Mouse (Mus musculus) Patski (cell line): ENCODE measurements around the gene Ralgds. TPM values are rescaled to one million over a fixed set of nuclear protein-coding genes. Genes with fewer than 3 reads are reported as not detected.
A peak's percentile ranks its signal among the peaks of the same experiment; 100 is the strongest.

Experiments used
- ATAC-seq: fragments of 100-300 bp; one replicate; pipeline ENCODE4 v1.8.0; 2021
- CTCF ChIA-PET: fragments of 350-600 bp; sonication (Branson Sonifier 250); formaldehyde crosslinking; loops from one replicate; lab custom pipeline; 2022; ENCODE audit warnings: inconsistent platforms; lab: Charles Lee
- POLR2A ChIA-PET: fragments of 350-600 bp; sonication (Branson Sonifier 250); formaldehyde crosslinking; loops from one replicate; lab custom pipeline; 2022; ENCODE audit warnings: antibody characterized with exemption, inconsistent platforms; lab: Charles Lee
- DNase-seq: peaks from one replicate; pipeline ENCODE4 v3.0.0-alpha.2; 2011; ENCODE audit warnings: low read depth, low spot score
- H3K27me3 ChIP-seq: fragments of 371-371 bp; one replicate; pipeline ENCODE4 v1.5.1; 2021
- CTCF ChIP-seq: fragments of 100-300 bp; IDR thresholded peaks from one replicate; pipeline ENCODE4 v1.5.1; 2021
- in situ Hi-C: fragments of 300-500 bp; cut with MboI; formaldehyde crosslinking; loops from 3 replicates; pipeline ENCODE4 v1.11.1; 2018; ENCODE audit warnings: low pct_unique_long_range_greater_than_20kb, mixed read lengths
- polyA plus RNA-seq: library from polyadenylated mRNA; unstranded; gene quantifications from one replicate; pipeline ENCODE4 v1.2.3, GENCODE M21; 2021

Gene Ralgds
- polyA plus RNA-seq, 1 experiment from 2014 or later, result 45.5 TPM

- POLR2A ChIA-PET, result interaction anchor here (1.0 to 1.8 kb wide), 6 partner anchors 8 to 16 kb away, joined by 3 to 6 read pairs (median 3); no protein-coding TSS in a partner anchor
- ATAC-seq, result peak; percentile 77
- CTCF ChIA-PET, result interaction anchor here (1.1 kb wide), 1 partner anchor 44 kb away, joined by 3 read pairs; no protein-coding TSS in a partner anchor
- no peak for TF ChIP-seq CTCF
- in situ Hi-C loops, result no loop called here
- no peak for DNase-seq
- H3K27me3 ChIP-seq, result no peaks in the 10 kb centered on the region
Observed at GRCm38 (mm10) chr2:28532938-28533771, 20.2 kb downstream of the Ralgds start.

GRCm38 (mm10) chr2:28533901-28534435, 21.0 kb downstream of the Ralgds start:
- ChIA-PET CTCF (interaction anchor here (0.6 to 1.1 kb wide), 2 partner anchors 14 to 44 kb away, joined by 3 read pairs; no protein-coding TSS in a partner anchor), POLR2A (interaction anchor here (1.0 to 1.8 kb wide), 6 partner anchors 9 to 17 kb away, joined by 3 to 6 read pairs (median 3); no protein-coding TSS in a partner anchor)
- ATAC-seq (no peak), DNase-seq (no peak)
- in situ Hi-C loops, result no loop called here
- no peak for TF ChIP-seq CTCF
- H3K27me3 ChIP-seq, result no peaks in the 10 kb centered on the region

GRCm38 (mm10) chr2:28534436-28535262, 21.7 kb downstream of the Ralgds start:
- no peak for DNase-seq
- TF ChIP-seq CTCF, result no peak

GRCm38 (mm10) chr2:28535263-28535540, 22.3 kb downstream of the Ralgds start:
- no peak for DNase-seq
- in situ Hi-C loops, result no loop called here
- no peak for TF ChIP-seq CTCF
- ATAC-seq, result no peak
- ChIA-PET POLR2A (interaction anchor here (1.3 kb wide), 1 partner anchor 18 kb away, joined by 4 read pairs; no protein-coding TSS in a partner anchor), CTCF (interaction anchor here (0.8 kb wide), 1 partner anchor 13 kb away, joined by 5 read pairs; no protein-coding TSS in a partner anchor)
- no peaks in the 10 kb centered on the region for H3K27me3 ChIP-seq

More at GRCm38 (mm10) chr2:28534436-28535262, 21.7 kb downstream of the Ralgds start:
- ATAC-seq, result no peak
- CTCF ChIA-PET, result interaction anchor here (0.6 kb wide), 1 partner anchor 13 kb away, joined by 3 read pairs; no protein-coding TSS in a partner anchor
- in situ Hi-C loops, result no loop called here
- no peaks in the 10 kb centered on the region for H3K27me3 ChIP-seq
- POLR2A ChIA-PET, result interaction anchor here (1.1 to 1.3 kb wide), 2 partner anchors 10 to 17 kb away, joined by 3 to 4 read pairs; no protein-coding TSS in a partner anchor

- no peak for DNase-seq
- no peak for ATAC-seq
Observed at GRCm38 (mm10) chr2:28535650-28536049, 22.7 kb downstream of the Ralgds start.

GRCm38 (mm10) chr2:28536166-28536565, 23.2 kb downstream of the Ralgds start:
- ChIA-PET POLR2A (no interaction called here), CTCF (interaction anchor here (0.8 kb wide), 1 partner anchor 12 kb away, joined by 5 read pairs; no protein-coding TSS in a partner anchor)
- ATAC-seq, result no peak
- no peak for TF ChIP-seq CTCF
- no peaks in the 10 kb centered on the region for H3K27me3 ChIP-seq
- no peak for DNase-seq
- in situ Hi-C loops, result no loop called here

More at GRCm38 (mm10) chr2:28535650-28536049, 22.7 kb downstream of the Ralgds start:
- ChIA-PET CTCF (interaction anchor here (0.8 kb wide), 1 partner anchor 12 kb away, joined by 5 read pairs; no protein-coding TSS in a partner anchor), POLR2A (interaction anchor here (1.3 kb wide), 1 partner anchor 18 kb away, joined by 4 read pairs; no protein-coding TSS in a partner anchor)
- TF ChIP-seq CTCF, result no peak
- no peaks in the 10 kb centered on the region for H3K27me3 ChIP-seq
- in situ Hi-C loops, result no loop called here

GRCm38 (mm10) chr2:28536766-28537633, 24.1 kb downstream of the Ralgds start:
- DNase-seq (no peak), ATAC-seq (no peak)
- CTCF ChIA-PET, result interaction anchor here (1.1 to 2.1 kb wide), 2 partner anchors 20 to 26 kb away, joined by 5 to 6 read pairs; no protein-coding TSS in a partner anchor
- no peaks in the 10 kb centered on the region for H3K27me3 ChIP-seq
- POLR2A ChIA-PET, result interaction anchor here (1.1 kb wide), 1 partner anchor 14 kb away, joined by 3 read pairs; no protein-coding TSS in a partner anchor
- in situ Hi-C loops, result no loop called here
- TF ChIP-seq CTCF, result no peak

- TF ChIP-seq CTCF, result no peak
- POLR2A ChIA-PET, result interaction anchor here (1.1 kb wide), 1 partner anchor 15 kb away, joined by 3 read pairs; no protein-coding TSS in a partner anchor
- ATAC-seq (no peak), DNase-seq (no peak)
- in situ Hi-C loops, result no loop called here
- no peaks in the 10 kb centered on the region for H3K27me3 ChIP-seq
- CTCF ChIA-PET, result interaction anchor here (1.1 to 2.1 kb wide), 2 partner anchors 21 to 26 kb away, joined by 5 to 6 read pairs; no protein-coding TSS in a partner anchor
Observed at GRCm38 (mm10) chr2:28537634-28537920, 24.7 kb downstream of the Ralgds start.
